Mouse (Mus musculus) liver, adult 2 months (tissue): ENCODE measurements at regions not wholly inside any gene's neighbourhood (a gene's known extent, or its start where the extent isn't known, plus 50 kb on each side); places are given as distances from the start of the nearest gene placed in this dataset.

ENCODE experiments used
- CTCF ChIP-seq: fragments of 200-500 bp; IDR thresholded peaks from 2 replicates; pipeline ENCODE4 v1.5.1; 2011; ENCODE audit warnings: low read depth, low read length, control low read depth
- POLR2A ChIP-seq: fragments of 200-500 bp; IDR thresholded peaks from 2 replicates; pipeline ENCODE4 v1.6.1; 2011; ENCODE audit warnings: low read length, control low read depth; ENCODE audit not compliant: insufficient read depth; ENCODE audit errors: extremely low read depth

- TF ChIP-seq POLR2A (no peak), CTCF (no peak)
These were observed 666.4 kb downstream of the Slc4a3 start for GRCm38 (mm10) chr1:76212486-76212885.
